Mouse (Mus musculus) intestine, embryonic 16.5 days (tissue): ENCODE measurements around the gene Lgals3bp. TPM values are rescaled to one million over a fixed set of nuclear protein-coding genes. Genes with fewer than 3 reads are reported as not detected.
A peak's percentile ranks its signal among the peaks of the same experiment; 100 is the strongest.

Source experiments
- ATAC-seq: fragments of 200-750 bp; cut with Nextera tagmentation; 2 replicates; pipeline ENCODE4 v1.8.0; 2017; ENCODE audit warnings: moderate TSS enrichment, moderate library complexity
- H3K27ac ChIP-seq: fragments of 300-500 bp; sonication (generic); 2 replicates; pipeline ENCODE4 v1.5.1; 2014; ENCODE audit warnings: mild to moderate bottlenecking, low read length
- H3K27me3 ChIP-seq: fragments of 300-500 bp; sonication (generic); replicated peaks from 2 replicates; pipeline ENCODE4 v1.6.1; 2014; ENCODE audit warnings: low read length, control low read depth, mixed read lengths; ENCODE audit not compliant: control insufficient read depth, insufficient read depth
- H3K36me3 ChIP-seq: fragments of 300-500 bp; sonication (generic); 2 replicates; pipeline ENCODE4 v1.6.1; 2014; ENCODE audit warnings: low read length, control low read depth; ENCODE audit not compliant: control insufficient read depth, insufficient read depth
- H3K4me1 ChIP-seq: fragments of 300-500 bp; sonication (generic); 2 replicates; pipeline ENCODE4 v1.6.1; 2014; ENCODE audit warnings: low read length, control low read depth, mixed read lengths; ENCODE audit not compliant: control insufficient read depth, insufficient read depth
- H3K4me2 ChIP-seq: fragments of 300-500 bp; sonication (generic); 2 replicates; pipeline ENCODE4 v1.6.1; 2014; ENCODE audit warnings: low read depth, low read length, control low read depth
- H3K4me3 ChIP-seq: fragments of 300-500 bp; sonication (generic); 2 replicates; pipeline ENCODE4 v1.5.1; 2014; ENCODE audit warnings: mild to moderate bottlenecking, low read length
- H3K9ac ChIP-seq: fragments of 300-500 bp; sonication (generic); 2 replicates; pipeline ENCODE4 v1.6.1; 2014; ENCODE audit warnings: low read depth, low read length
- H3K9me3 ChIP-seq: fragments of 300-500 bp; sonication (generic); 2 replicates; pipeline ENCODE4 v1.6.1; 2016; ENCODE audit warnings: low read length, control low read depth; ENCODE audit not compliant: control insufficient read depth
- WGBS: fragments of 180-500 bp; shearing (Covaris S2); extraction: QIAGEN DNeasy Blood & Tissue Kit; methylation state at CpG from one replicate; pipeline ENCODE4 v1.1.7; 2014; 5-methylcytosine and 5-hydroxymethylcytosine counted together
- polyA plus RNA-seq: library from polyadenylated mRNA; unstranded; fragments of >200 nt; fragmentation: Nextera tagmentation; extraction: Ambion mirVana; gene quantifications from 2 replicates; pipeline ENCODE4 v1.2.1, GENCODE M21; 2015

Gene Lgals3bp
- polyA plus RNA-seq, 1 experiment from 2014 or later = 226 TPM

- no peaks in the 10 kb centered on the region for H3K9me3 ChIP-seq
- no peak overlapping the region for H3K27ac ChIP-seq
- H3K36me3 ChIP-seq = no peaks in the 10 kb centered on the region
- H3K4me2 ChIP-seq = no peak overlapping the region
- no peaks in the 10 kb centered on the region for H3K4me1 ChIP-seq
- H3K4me3 ChIP-seq = no peak overlapping the region
- H3K27me3 ChIP-seq = no peaks in the 10 kb centered on the region
- no peak overlapping the region for H3K9ac ChIP-seq
- WGBS = 84% methylated on average over 7 of the region's 7 CpGs
- no peak for ATAC-seq
Observed at GRCm38 (mm10) chr11:118371876-118372275, 30.0 kb downstream of the Lgals3bp start.

- H3K9me3 ChIP-seq = no peaks in the 10 kb centered on the region
- peaks cover 8% of the 10 kb centered on the region for H3K4me1 ChIP-seq
- H3K9ac ChIP-seq = no peak overlapping the region
- no peak for ATAC-seq
- no peak overlapping the region for H3K4me3 ChIP-seq
- H3K4me2 ChIP-seq = no peak overlapping the region
- 72% methylated on average over 8 of the region's 8 CpGs for WGBS
- H3K27ac ChIP-seq = no peak overlapping the region
- no peaks in the 10 kb centered on the region for H3K36me3 ChIP-seq
- no peaks in the 10 kb centered on the region for H3K27me3 ChIP-seq
Observed at GRCm38 (mm10) chr11:118369657-118370056, 32.2 kb downstream of the Lgals3bp start.

GRCm38 (mm10) chr11:118369251-118369650 is 32.6 kb downstream of the Lgals3bp start:
- ATAC-seq = no peak
- Histone ChIP-seq H3K27ac (no peak overlapping the region), H3K9ac (no peak overlapping the region), H3K4me1 (peaks cover 8% of the 10 kb centered on the region), H3K27me3 (no peaks in the 10 kb centered on the region), H3K4me3 (no peak overlapping the region), H3K4me2 (no peak overlapping the region), H3K9me3 (no peaks in the 10 kb centered on the region), H3K36me3 (no peaks in the 10 kb centered on the region)
- WGBS = 78% methylated on average over 5 of the region's 5 CpGs

- Histone ChIP-seq H3K9ac (no peak overlapping the region), H3K27me3 (no peaks in the 10 kb centered on the region), H3K4me1 (peaks cover 12% of the 10 kb centered on the region), H3K9me3 (no peaks in the 10 kb centered on the region), H3K4me3 (no peak overlapping the region), H3K4me2 (no peak overlapping the region), H3K27ac (no peak overlapping the region), H3K36me3 (no peaks in the 10 kb centered on the region)
- ATAC-seq = no peak
- WGBS = 62% methylated on average over 3 of the region's 3 CpGs
Observed at GRCm38 (mm10) chr11:118368330-118368729, 33.6 kb downstream of the Lgals3bp start.

GRCm38 (mm10) chr11:118366559-118366958 is 35.3 kb downstream of the Lgals3bp start:
- Histone ChIP-seq H3K9ac (no peak overlapping the region), H3K36me3 (no peaks in the 10 kb centered on the region), H3K9me3 (no peaks in the 10 kb centered on the region), H3K27ac (no peak overlapping the region), H3K4me1 (peaks cover 24% of the 10 kb centered on the region), H3K27me3 (no peaks in the 10 kb centered on the region), H3K4me3 (no peak overlapping the region), H3K4me2 (no peak overlapping the region)
- ATAC-seq = no peak
- 58% methylated on average over 8 of the region's 8 CpGs for WGBS

GRCm38 (mm10) chr11:118366108-118366507 is 35.8 kb downstream of the Lgals3bp start:
- no peak for ATAC-seq
- peaks cover 25% of the 10 kb centered on the region for H3K4me1 ChIP-seq
- WGBS = 54% methylated on average over 3 of the region's 3 CpGs

GRCm38 (mm10) chr11:118365171-118365570 is 36.7 kb downstream of the Lgals3bp start:
- Histone ChIP-seq H3K4me1 (peaks cover 33% of the 10 kb centered on the region), H3K4me3 (no peak overlapping the region), H3K27me3 (no peaks in the 10 kb centered on the region), H3K4me2 (no peak overlapping the region), H3K36me3 (no peaks in the 10 kb centered on the region), H3K27ac (peak overlapping the region; percentile 4; the same call in 1 of the 2 replicates), H3K9me3 (no peaks in the 10 kb centered on the region), H3K9ac (no peak overlapping the region)
- ATAC-seq = peak; percentile 49
- WGBS = 51% methylated on average over 7 of the region's 7 CpGs

More at GRCm38 (mm10) chr11:118366108-118366507, 35.8 kb downstream of the Lgals3bp start:
- no peak overlapping the region for H3K9ac ChIP-seq
- no peaks in the 10 kb centered on the region for H3K36me3 ChIP-seq
- H3K27ac ChIP-seq = no peak overlapping the region
- no peaks in the 10 kb centered on the region for H3K9me3 ChIP-seq
- H3K4me2 ChIP-seq = no peak overlapping the region
- no peak overlapping the region for H3K4me3 ChIP-seq
- H3K27me3 ChIP-seq = no peaks in the 10 kb centered on the region

- Histone ChIP-seq H3K9ac (0 out of 2 replicates have a peak overlapping the region, but pooled peaks have one; percentile 48), H3K9me3 (no peaks in the 10 kb centered on the region), H3K27ac (no peak overlapping the region), H3K4me1 (peaks cover 33% of the 10 kb centered on the region), H3K27me3 (no peaks in the 10 kb centered on the region), H3K4me3 (no peak overlapping the region), H3K36me3 (no peaks in the 10 kb centered on the region), H3K4me2 (no peak overlapping the region)
- ATAC-seq = no peak
- 89% methylated on average over 4 of the region's 4 CpGs for WGBS
Observed at GRCm38 (mm10) chr11:118364021-118364420, 37.9 kb downstream of the Lgals3bp start.

- H3K27ac ChIP-seq = peak overlapping the region; percentile 72
- H3K27me3 ChIP-seq = no peaks in the 10 kb centered on the region
- H3K4me3 ChIP-seq = no peak overlapping the region
- no peaks in the 10 kb centered on the region for H3K9me3 ChIP-seq
- 0 out of 2 replicates have a peak overlapping the region, but pooled peaks have one; percentile 3 for H3K4me2 ChIP-seq
- 10% methylated on average over 8 of the region's 8 CpGs for WGBS
- peak; percentile 79 for ATAC-seq
- H3K36me3 ChIP-seq = no peaks in the 10 kb centered on the region
- H3K4me1 ChIP-seq = peaks cover 33% of the 10 kb centered on the region
- peak overlapping the region; percentile 48 for H3K9ac ChIP-seq
Observed at GRCm38 (mm10) chr11:118362971-118363518, 38.8 kb downstream of the Lgals3bp start.

GRCm38 (mm10) chr11:118362501-118362900 is 39.4 kb downstream of the Lgals3bp start:
- Histone ChIP-seq H3K27ac (peak overlapping the region; percentile 72), H3K9me3 (no peaks in the 10 kb centered on the region), H3K27me3 (no peaks in the 10 kb centered on the region), H3K4me2 (no peak overlapping the region), H3K4me1 (peaks cover 33% of the 10 kb centered on the region), H3K9ac (peak overlapping the region; percentile 48), H3K36me3 (no peaks in the 10 kb centered on the region), H3K4me3 (no peak overlapping the region)
- no peak for ATAC-seq
- 75% methylated on average over 1 of the region's 1 CpGs for WGBS
